ENCODE assay signal across 14 mouse cellular contexts in the genomic region with DNA sequence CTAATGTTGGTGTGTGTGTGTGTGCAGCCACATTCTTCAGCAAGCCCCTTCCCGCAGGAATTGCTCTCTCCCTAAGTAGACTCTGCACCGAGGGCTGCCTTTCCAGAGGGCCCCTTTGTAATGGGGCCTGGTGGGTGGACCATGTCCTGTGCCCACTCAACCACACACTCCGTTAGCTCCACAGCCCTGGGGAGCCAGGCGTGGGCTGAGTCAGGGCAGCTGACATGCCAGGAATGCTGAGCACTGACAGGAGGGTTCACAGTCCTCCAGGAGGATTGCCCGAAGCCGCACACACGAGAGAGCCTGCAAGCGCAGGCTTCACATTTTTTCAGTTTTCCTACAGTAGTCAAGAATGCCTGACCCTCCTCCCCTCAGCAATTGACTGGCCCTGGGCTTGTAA. TPM values are rescaled to one million over a fixed set of nuclear protein-coding genes. Genes with fewer than 3 reads are reported as not detected.
A peak's percentile ranks its signal among the peaks of the same experiment; 100 is the strongest.
DNase-seq lines count a peak whose midpoint lies in the region; ATAC-seq and TF ChIP-seq lines count a peak whose summit lies in the region.
"Had no signal": no experiment of that assay in that cellular context is flagged by ENCODE, and none has a peak within 500 bp of the region (broad histone marks: within the 10 kb centered on the region; RNA-seq: fewer than 3 reads in every experiment).

No protein-coding gene starts in this region.

- no peaks in the 10 kb centered on the region for H3K9me3 ChIP-seq in heart, embryonic 14.5 days (ENCODE audit: control insufficient read depth, low read length)
- H3K9me3 ChIP-seq in intestine, embryonic 16.5 days (ENCODE audit: control insufficient read depth, low read length) = no peaks in the 10 kb centered on the region
- H3K9me3 ChIP-seq: midbrain, embryonic 12.5 days had no signal

- H3K4me3 ChIP-seq in heart, embryonic 14.5 days (ENCODE audit: control insufficient read depth in 1 of 2, insufficient read depth in 1 of 2, low read depth in 1 of 2, low read length in 2 of 2) = no peak overlapping the region
- no peak overlapping the region for H3K4me3 ChIP-seq in C2C12 (ENCODE audit: insufficient read depth, poor library complexity, severe bottlenecking)
- no peak overlapping the region for H3K4me3 ChIP-seq in intestine, embryonic 16.5 days (ENCODE audit: low read length)
- no peak overlapping the region for H3K4me3 ChIP-seq in left cerebral cortex, adult 2 months
- H3K4me3 ChIP-seq: midbrain, embryonic 12.5 days had no signal

- no peak for TF ChIP-seq CTCF in C2C12 (IDR thresholded peaks at IDR 0.05; ENCODE audit: control insufficient read depth, insufficient read depth, insufficient read length)
- no peak for TF ChIP-seq CTCF in left cerebral cortex, adult 2 months (IDR thresholded peaks at IDR 0.05)

- H3K36me3 ChIP-seq in heart, embryonic 14.5 days (ENCODE audit: control insufficient read depth, insufficient read depth, low read length) = no peaks in the 10 kb centered on the region
- H3K36me3 ChIP-seq in C2C12 (ENCODE audit: control insufficient read depth, insufficient read depth) = peaks cover 25% of the 10 kb centered on the region
- no peaks in the 10 kb centered on the region for H3K36me3 ChIP-seq in intestine, embryonic 16.5 days (ENCODE audit: control insufficient read depth, insufficient read depth, low read length)
- H3K36me3 ChIP-seq: midbrain, embryonic 12.5 days had no signal

- WGBS in heart, embryonic 14.5 days = 19% methylated on average over 8 of the region's 8 CpGs
- 36% methylated on average over 8 of the region's 8 CpGs for WGBS in intestine, embryonic 16.5 days

- peaks cover 5 to 11% of the 10 kb centered on the region in 2 experiments; a peak in 2 of 4 replicates for H3K4me1 ChIP-seq in heart, embryonic 14.5 days (ENCODE audit: control insufficient read depth in 2 of 2, insufficient read depth in 2 of 2, low read length in 2 of 2)
- H3K4me1 ChIP-seq in intestine, embryonic 16.5 days (ENCODE audit: control insufficient read depth, insufficient read depth, low read length) = peaks cover 6% of the 10 kb centered on the region
- H3K4me1 ChIP-seq: midbrain, embryonic 12.5 days had no signal

- DNase-seq in heart, adult 9 months (ENCODE audit: low spot score in 2 of 2) = no peak
- DNase-seq in kidney, postnatal 25 days = peak; percentile 58 to 87
- DNase-seq in left cerebral cortex, adult 2 months (ENCODE audit: extremely low spot score in 1 of 2, low spot score in 2 of 2) = no peak
- no peak for DNase-seq in cerebellum, adult 8-10 months
- no peak for DNase-seq in thymus, postnatal 14 days
- DNase-seq: cerebellum, postnatal 25 days had no signal

- H3K79me2 ChIP-seq in C2C12 (ENCODE audit: control insufficient read depth, insufficient read depth) = peaks cover 15% of the 10 kb centered on the region

- intact Hi-C loops in left cerebral cortex, adult 2 months (cut with DNase I) = no loop called here

- peak overlapping the region; percentile 57 to 64 for H3K27ac ChIP-seq in heart, embryonic 14.5 days (replicated peaks in 1 of 2; ENCODE audit: control insufficient read depth in 1 of 2, insufficient read depth in 1 of 2, low read depth in 2 of 2, low read length in 2 of 2)
- H3K27ac ChIP-seq in intestine, embryonic 16.5 days (ENCODE audit: low read length) = no peak overlapping the region
- H3K27ac ChIP-seq in left cerebral cortex, adult 2 months = no peak overlapping the region
- H3K27ac ChIP-seq: hindbrain, embryonic 14.5 days; midbrain, embryonic 12.5 days had no signal

- H3K9ac ChIP-seq in heart, embryonic 14.5 days (ENCODE audit: low read length) = peak overlapping the region; percentile 16; the same call in 1 of the 2 replicates
- no peak overlapping the region for H3K9ac ChIP-seq in intestine, embryonic 16.5 days (ENCODE audit: low read depth, low read length)
- H3K9ac ChIP-seq: hindbrain, embryonic 14.5 days; midbrain, embryonic 12.5 days had no signal

- no peaks in the 10 kb centered on the region for H3K79me3 ChIP-seq in C2C12 (ENCODE audit: low read depth)

- no peaks in the 10 kb centered on the region for H3K27me3 ChIP-seq in heart, embryonic 14.5 days (ENCODE audit: control insufficient read depth, insufficient read depth, low read length)
- H3K27me3 ChIP-seq in C2C12 (ENCODE audit: control insufficient read depth, insufficient read depth, insufficient read length) = no peaks in the 10 kb centered on the region
- no peaks in the 10 kb centered on the region for H3K27me3 ChIP-seq in intestine, embryonic 16.5 days (replicated peaks; ENCODE audit: control insufficient read depth, insufficient read depth, low read length)
- H3K27me3 ChIP-seq: midbrain, embryonic 12.5 days had no signal

- no peak overlapping the region for H3ac ChIP-seq in C2C12 (ENCODE audit: control insufficient read depth, insufficient read length, low read depth)

- peak; percentile 41 for ATAC-seq in heart, embryonic 14.5 days (ENCODE audit: insufficient number of reproducible peaks, insufficient read depth, low FRiP score, low read depth)
- ATAC-seq in intestine, embryonic 16.5 days = peak; percentile 51; the same call in 1 of the 2 replicates
- ATAC-seq: CD4-positive, CD25-positive, alpha-beta regulatory T cell, adult 4 months had no signal

- 0 out of 2 replicates have a peak overlapping the region, but pooled peaks have one; percentile 4 for H3K4me2 ChIP-seq in heart, embryonic 14.5 days (ENCODE audit: low read length)
- H3K4me2 ChIP-seq in intestine, embryonic 16.5 days (ENCODE audit: low read depth, low read length) = no peak overlapping the region
- H3K4me2 ChIP-seq: hindbrain, embryonic 14.5 days; liver, embryonic 11.5 days; midbrain, embryonic 12.5 days had no signal

TF ChIP-seq in C2C12, 6 proteins besides CTCF, POLR2A, EP300 and RAD21:
- no peak for TF ChIP-seq CEBPB (IDR thresholded peaks at IDR 0.05; ENCODE audit: low read depth)
- no peak for TF ChIP-seq FOSL1 (IDR thresholded peaks at IDR 0.05; ENCODE audit: insufficient read depth, low read length, poor library complexity, severe bottlenecking)
- TF ChIP-seq MYOG (IDR thresholded peaks at IDR 0.05; ENCODE audit: control insufficient read depth, extremely low read depth, insufficient read length) = no peak
- no peak for TF ChIP-seq USF1 (IDR thresholded peaks at IDR 0.05; ENCODE audit: low read depth)
- peak; percentile 18 for TF ChIP-seq MYOD1 (IDR thresholded peaks at IDR 0.05; ENCODE audit: control insufficient read depth, insufficient read length, low read depth)
- no peak for TF ChIP-seq MAX (IDR thresholded peaks at IDR 0.05)

RNA-seq across cellular contexts. Expression of a gene that starts 17.0 kb away (rescaled TPM):
- polyA plus RNA-seq in heart, embryonic 14.5 days (2014; fragmentation: Nextera tagmentation; extraction: Ambion mirVana) = 2.2 TPM in 2 replicates
- 0.25 TPM for polyA plus RNA-seq in C2C12 (2012; fragmentation: generic; extraction: Trizol)
- polyA plus RNA-seq in intestine, embryonic 16.5 days (2015; fragmentation: Nextera tagmentation; extraction: Ambion mirVana) = 1.6 and 1.8 TPM in 2 replicates
- total RNA-seq in left cerebral cortex, adult 2 months (2021) = 1 to 10 TPM; 1.5 TPM

RNA-seq across cellular contexts. Expression of a gene that starts 48.9 kb away (rescaled TPM):
- 1.1 and 1.4 TPM in 2 replicates for polyA plus RNA-seq in heart, embryonic 14.5 days (2014; fragmentation: Nextera tagmentation; extraction: Ambion mirVana)
- not detected for polyA plus RNA-seq in C2C12 (2012; fragmentation: generic; extraction: Trizol)
- 2.4 and 3.4 TPM in 2 replicates for polyA plus RNA-seq in intestine, embryonic 16.5 days (2015; fragmentation: Nextera tagmentation; extraction: Ambion mirVana)
- total RNA-seq in left cerebral cortex, adult 2 months (2021) = 1 to 10 TPM; 4.5 to 4.7 TPM
- total RNA-seq: gastrocnemius, adult 8-10 months had no signal
- polyA plus RNA-seq: CD4-positive, CD25-positive, alpha-beta regulatory T cell, adult 4 months had no signal

Comparison
In these comparisons a context has a peak if more than half of its experiments do, and no peak if none do; other contexts are left out.
1. H3K27ac ChIP-seq: peak in heart, embryonic 14.5 days (2 of 2); none in intestine, embryonic 16.5 days (single experiment) and left cerebral cortex, adult 2 months (single experiment).
2. DNase-seq: peak in kidney, postnatal 25 days (2 of 2); none in heart, adult 9 months (0 of 2), left cerebral cortex, adult 2 months (0 of 2), cerebellum, adult 8-10 months (single experiment) and thymus, postnatal 14 days (single experiment).